Mouse (Mus musculus) forebrain, embryonic 10.5 days (tissue): ENCODE measurements around the gene Scamp4. TPM values are rescaled to one million over a fixed set of nuclear protein-coding genes. Genes with fewer than 3 reads are reported as not detected.
A peak's percentile ranks its signal among the peaks of the same experiment; 100 is the strongest.

Experiments
- DNase-seq: peaks from one replicate; pipeline ENCODE4 v3.0.0-alpha.2; 2017; ENCODE audit warnings: low spot score; ENCODE audit errors: extremely low spot score
- H3K27ac ChIP-seq: fragments of 300-500 bp; sonication (generic); 2 replicates; pipeline ENCODE4 v1.5.1; 2016; ENCODE audit warnings: mild to moderate bottlenecking
- H3K27me3 ChIP-seq: fragments of 300-500 bp; sonication (generic); 2 replicates; pipeline ENCODE4 v1.6.1; 2016; ENCODE audit warnings: mild to moderate bottlenecking; ENCODE audit not compliant: poor library complexity, severe bottlenecking
- H3K36me3 ChIP-seq: fragments of 300-500 bp; sonication (generic); replicated peaks from 2 replicates; pipeline ENCODE4 v1.6.1; 2016; ENCODE audit warnings: mild to moderate bottlenecking, moderate library complexity
- H3K4me1 ChIP-seq: fragments of 300-500 bp; sonication (generic); 2 replicates; pipeline ENCODE4 v1.6.1; 2016
- H3K4me3 ChIP-seq: fragments of 300-500 bp; sonication (generic); 2 replicates; pipeline ENCODE4 v1.5.1; 2016; ENCODE audit warnings: mild to moderate bottlenecking, moderate library complexity
- H3K9me3 ChIP-seq: fragments of 300-500 bp; sonication (generic); 2 replicates; pipeline ENCODE4 v1.6.1; 2016; ENCODE audit warnings: mild to moderate bottlenecking, moderate library complexity
- WGBS: fragments of 180-500 bp; shearing (Covaris S2); methylation state at CpG from one replicate; pipeline ENCODE4 v1.1.7; 2016; 5-methylcytosine and 5-hydroxymethylcytosine counted together
- microRNA-seq: library from miRNA; unstranded; fragments of <30 nt; microRNA quantifications from one replicate; pipeline ENCODE4, GENCODE M21; 2017
- polyA plus RNA-seq: library from polyadenylated mRNA; unstranded; fragments of >200 nt; fragmentation: Nextera tagmentation; extraction: Ambion mirVana; gene quantifications from 2 replicates; pipeline ENCODE4 v1.2.1, GENCODE M21; 2016

Gene Scamp4
- polyA plus RNA-seq, 1 experiment from 2014 or later = 91.5 TPM

DNA sequence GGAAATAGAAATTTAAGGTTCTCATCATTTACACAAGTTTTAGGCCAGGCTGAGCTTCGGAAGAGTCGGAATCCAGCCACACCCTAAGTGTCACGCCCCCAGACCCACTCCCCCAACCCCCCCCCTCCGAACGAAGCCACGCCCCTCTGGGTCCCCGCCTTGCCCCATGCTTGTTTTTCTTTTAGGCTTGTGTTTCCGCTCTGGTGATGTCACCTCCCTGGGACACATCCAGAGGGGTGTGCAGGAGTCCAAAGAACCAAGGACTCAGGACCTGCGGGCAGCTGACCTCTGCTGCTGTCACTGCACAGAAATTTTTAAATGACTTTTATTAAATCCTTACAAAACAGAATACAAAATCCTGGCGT lies 62.3 kb downstream of the Scamp4 start:
- 0 out of 2 replicates have a peak overlapping the region, but pooled peaks have one; percentile 14 for H3K4me3 ChIP-seq
- H3K4me1 ChIP-seq = peaks cover 42% of the 10 kb centered on the region
- no peaks in the 10 kb centered on the region for H3K27me3 ChIP-seq
- no peaks in the 10 kb centered on the region for H3K9me3 ChIP-seq
- peaks cover 50% of the 10 kb centered on the region for H3K36me3 ChIP-seq
- no peak for DNase-seq
- peak overlapping the region; percentile 56; the same call in 1 of the 2 replicates for H3K27ac ChIP-seq
- 24% methylated on average over 10 of the region's 10 CpGs for WGBS

Small RNA genes lying within 50 kb of the gene (microRNA-seq; reads per million reads assigned to microRNA genes)
- not detected for gene Mir6912

Other genes starting within 250 kb of the Scamp4 start
- gene Plk5, start 246.4 kb upstream of the Scamp4 start, polyA plus RNA-seq = 0.43 and 0.71 TPM in 2 replicates
- gene Mex3d, start 215.2 kb upstream of the Scamp4 start, polyA plus RNA-seq = 6.8 and 7.0 TPM in 2 replicates
- 343 and 346 TPM in 2 replicates for gene Mbd3, start 203.3 kb upstream of the Scamp4 start, polyA plus RNA-seq
- 625 and 631 TPM in 2 replicates for gene Uqcr11, start 196.0 kb upstream of the Scamp4 start, polyA plus RNA-seq
- 191 and 199 TPM in 2 replicates for gene Tcf3, start 169.2 kb upstream of the Scamp4 start, polyA plus RNA-seq
- gene Onecut3, start 108.0 kb upstream of the Scamp4 start, polyA plus RNA-seq = 0.05 and 0.07 TPM in 2 replicates
- 0.51 and 0.71 TPM in 2 replicates for gene Atp8b3, start 63.7 kb upstream of the Scamp4 start, polyA plus RNA-seq
- gene Rexo1, start 41.3 kb upstream of the Scamp4 start, polyA plus RNA-seq = 32.8 and 34.8 TPM in 2 replicates
- gene Klf16, start 25.6 kb upstream of the Scamp4 start, polyA plus RNA-seq = 7.4 and 7.5 TPM in 2 replicates
- gene Abhd17a, start 12.5 kb upstream of the Scamp4 start, polyA plus RNA-seq = 71.8 and 75.5 TPM in 2 replicates
- gene Adat3, start within 50 bp of the Scamp4 start, polyA plus RNA-seq = 10.7 and 11.9 TPM in 2 replicates
- 4.7 and 5.6 TPM in 2 replicates for gene Gm49322, start 3.1 kb downstream of the Scamp4 start, polyA plus RNA-seq
- gene Csnk1g2, start 20.0 kb downstream of the Scamp4 start, polyA plus RNA-seq = 123 and 133 TPM in 2 replicates
- gene Btbd2, start 54.2 kb downstream of the Scamp4 start, polyA plus RNA-seq = 71.6 and 78.1 TPM in 2 replicates
- 91.0 and 100 TPM in 2 replicates for gene Mknk2, start 75.2 kb downstream of the Scamp4 start, polyA plus RNA-seq
- gene Mob3a, start 99.1 kb downstream of the Scamp4 start, polyA plus RNA-seq = 53.9 and 54.7 TPM in 2 replicates
- 7.7 and 10.9 TPM in 2 replicates for gene Izumo4, start 99.3 kb downstream of the Scamp4 start, polyA plus RNA-seq
- 58.2 and 58.7 TPM in 2 replicates for gene Ap3d1, start 139.4 kb downstream of the Scamp4 start, polyA plus RNA-seq
- 20.8 and 21.7 TPM in 2 replicates for gene Dot1l, start 152.3 kb downstream of the Scamp4 start, polyA plus RNA-seq
- 110 and 118 TPM in 2 replicates for gene Sf3a2, start 195.3 kb downstream of the Scamp4 start, polyA plus RNA-seq
- gene Plekhj1, start 195.8 kb downstream of the Scamp4 start, polyA plus RNA-seq = 196 and 197 TPM in 2 replicates
- gene Amh, start 202.4 kb downstream of the Scamp4 start, polyA plus RNA-seq = 0.09 TPM in 2 replicates
- 0.40 and 0.65 TPM in 2 replicates for gene Jsrp1, start 210.6 kb downstream of the Scamp4 start, polyA plus RNA-seq
- gene Oaz1, start 223.8 kb downstream of the Scamp4 start, polyA plus RNA-seq = 2,273 and 2,281 TPM in 2 replicates
- gene Lingo3, start 241.2 kb downstream of the Scamp4 start, polyA plus RNA-seq = 1.5 and 2.0 TPM in 2 replicates